8 mouse cellular contexts compared by ENCODE assay signal in the genomic region with DNA sequence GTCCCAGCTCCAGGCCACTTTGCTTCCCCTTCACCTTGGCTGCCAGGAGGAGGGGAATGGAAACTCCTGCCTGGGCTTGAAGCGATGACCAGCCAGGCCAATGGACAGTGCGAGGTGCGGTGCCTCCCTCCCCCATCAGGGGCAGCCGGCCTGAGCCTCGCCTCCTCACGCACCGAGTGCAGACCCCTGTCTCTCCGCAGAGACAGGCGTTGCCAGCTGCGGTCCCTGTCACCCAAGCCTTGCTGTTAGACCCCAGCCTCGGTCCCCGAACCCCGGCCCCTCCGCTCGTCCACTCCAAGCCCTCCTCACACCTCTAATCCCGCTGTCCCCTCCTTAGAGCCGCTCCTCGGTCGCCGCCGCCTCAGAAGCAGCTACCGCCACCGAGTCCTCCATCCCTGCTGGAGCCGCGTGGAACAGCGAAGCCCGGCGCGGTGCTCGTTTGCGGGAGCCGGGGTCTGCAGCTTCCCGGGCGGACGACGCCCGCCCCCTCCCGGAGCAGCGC. TPM values are rescaled to one million over a fixed set of nuclear protein-coding genes. Genes with fewer than 3 reads are reported as not detected.
DNase-seq lines count a peak whose midpoint lies in the region; TF ChIP-seq lines count a peak whose summit lies in the region.

No protein-coding gene starts in this region.

- peak; percentile 6 to 15 for DNase-seq in layer of hippocampus, adult 2 months (ENCODE audit: low spot score in 2 of 2)
- DNase-seq in layer of hippocampus, postnatal 36 days: no peak
- DNase-seq in adrenal gland, postnatal 14 days: peak; percentile 74
- peak; percentile 77 for DNase-seq in forebrain, embryonic 10.5 days (ENCODE audit: extremely low spot score, low spot score)
- DNase-seq in heart, postnatal 10 days: peak; percentile 63 to 69
- peak; percentile 17 for DNase-seq in layer of hippocampus, adult 9-10 months (ENCODE audit: low spot score)
- DNase-seq in lung, postnatal 36 days: peak; percentile 53
- DNase-seq in urinary bladder, postnatal 14 days (ENCODE audit: low spot score): peak; percentile 52

- intact Hi-C loops in heart, postnatal 10 days (cut with DNase I): loop anchor here (5.0 kb wide), 2 partner anchors 331 to 696 kb away; a partner anchor contains a TSS

- H3K4me1 ChIP-seq in forebrain, embryonic 10.5 days: peaks cover 35% of the 10 kb centered on the region

- no peaks in the 10 kb centered on the region for H3K27me3 ChIP-seq in forebrain, embryonic 10.5 days (ENCODE audit: poor library complexity, severe bottlenecking)

- peaks cover 18% of the 10 kb centered on the region for H3K36me3 ChIP-seq in forebrain, embryonic 10.5 days (replicated peaks)

- TF ChIP-seq CTCF in layer of hippocampus, adult 2 months (conservative IDR thresholded peaks at IDR 0.05): peak; percentile 43

- under 1% methylated on average over 38 of the region's 39 CpGs for WGBS in forebrain, embryonic 10.5 days

- H3K9me3 ChIP-seq in forebrain, embryonic 10.5 days: no peaks in the 10 kb centered on the region

- peak overlapping the region; percentile 94 for H3K4me3 ChIP-seq in layer of hippocampus, adult 2 months
- peak overlapping the region; percentile 85 for H3K4me3 ChIP-seq in forebrain, embryonic 10.5 days

- peak overlapping the region; percentile 97 for H3K27ac ChIP-seq in layer of hippocampus, adult 2 months
- peak overlapping the region; percentile 97 for H3K27ac ChIP-seq in forebrain, embryonic 10.5 days

RNA-seq across cellular contexts. Expression of a gene that starts 55.7 kb away (rescaled TPM):
- total RNA-seq in layer of hippocampus, adult 2 months (2021): 10 to 100 TPM; 50.6 to 51.2 TPM
- total RNA-seq in layer of hippocampus, postnatal 36 days (2021): 10 to 100 TPM; 45.5 to 53.6 TPM
- total RNA-seq in adrenal gland, postnatal 14 days (2021): 21.3 and 24.4 TPM in 2 replicates
- 9.9 and 12.6 TPM in 2 replicates for polyA plus RNA-seq in forebrain, embryonic 10.5 days (2016; fragmentation: Nextera tagmentation; extraction: Ambion mirVana)
- total RNA-seq in heart, postnatal 10 days (2021): 100 to 1,000 TPM; 100 to 119 TPM

Comparison
In these comparisons a context has a peak if more than half of its experiments do, and no peak if none do; other contexts are left out.
1. DNase-seq: peak in layer of hippocampus, adult 2 months (2 of 2), adrenal gland, postnatal 14 days (single experiment), forebrain, embryonic 10.5 days (single experiment), heart, postnatal 10 days (2 of 2), layer of hippocampus, adult 9-10 months (single experiment), lung, postnatal 36 days (single experiment) and urinary bladder, postnatal 14 days (single experiment); none in layer of hippocampus, postnatal 36 days (0 of 2).